Mouse (Mus musculus): ENCODE results near the gene Apol6.
"Not testable (repeated sequence)": the region's sequence is repeated elsewhere in the genome, so short reads cannot be mapped to it uniquely, and the experiment has no call there.

The Apol6 gene

GRCm38 (mm10) chr15:77034526-77034925 lies 10.0 kb upstream of the Apol6 start:
- peak; percentile 90 for DNase-seq

- DNase-seq = no peak
Observed at GRCm38 (mm10) chr15:77035643-77036042, 8.9 kb upstream of the Apol6 start.

- no peak for DNase-seq
Observed at GRCm38 (mm10) chr15:77036320-77036988, 8.1 kb upstream of the Apol6 start.

- no peak for DNase-seq
Observed at GRCm38 (mm10) chr15:77036989-77037277, 7.6 kb upstream of the Apol6 start.

GRCm38 (mm10) chr15:77037278-77038161 lies 7.0 kb upstream of the Apol6 start:
- DNase-seq = no peak

- DNase-seq = no peak
Observed at GRCm38 (mm10) chr15:77039211-77039700, 5.3 kb upstream of the Apol6 start.

- DNase-seq = no peak
Observed at GRCm38 (mm10) chr15:77040784-77041183, 3.7 kb upstream of the Apol6 start.

GRCm38 (mm10) chr15:77045609-77046008 lies 1.1 kb downstream of the Apol6 start:
- DNase-seq = no peak

- DNase-seq = no peak
Observed at GRCm38 (mm10) chr15:77050570-77050969, 6.0 kb downstream of the Apol6 start, which contains the start of gene Mb. Gene Mb, minus strand, starts transcription at chr15:77050670.

GRCm38 (mm10) chr15:77052176-77052575 lies 7.6 kb downstream of the Apol6 start:
- no peak for DNase-seq

GRCm38 (mm10) chr15:77053021-77053420 lies 8.5 kb downstream of the Apol6 start:
- DNase-seq = no peak

- no peak for DNase-seq
Observed at GRCm38 (mm10) chr15:77054611-77055175, 10.2 kb downstream of the Apol6 start.

- DNase-seq = no peak
Observed at GRCm38 (mm10) chr15:77056001-77056790, 11.7 kb downstream of the Apol6 start.

- DNase-seq = no peak
Observed at GRCm38 (mm10) chr15:77056791-77057051, 12.2 kb downstream of the Apol6 start.

- no peak for DNase-seq
Observed at GRCm38 (mm10) chr15:77058566-77058965, 14.0 kb downstream of the Apol6 start.

GRCm38 (mm10) chr15:77059416-77059815 lies 14.9 kb downstream of the Apol6 start:
- DNase-seq = not testable (repeated sequence)

GRCm38 (mm10) chr15:77062746-77063145 lies 18.2 kb downstream of the Apol6 start:
- DNase-seq = no peak

GRCm38 (mm10) chr15:77065259-77065852 lies 20.8 kb downstream of the Apol6 start:
- DNase-seq = no peak

- DNase-seq = no peak
Observed at GRCm38 (mm10) chr15:77066233-77066632, 21.7 kb downstream of the Apol6 start.

GRCm38 (mm10) chr15:77068439-77068861 lies 23.9 kb downstream of the Apol6 start:
- peak; percentile 23 for DNase-seq

- no peak for DNase-seq
Observed at GRCm38 (mm10) chr15:77069019-77069418, 24.5 kb downstream of the Apol6 start.

GRCm38 (mm10) chr15:77070745-77071268 lies 26.3 kb downstream of the Apol6 start:
- no peak for DNase-seq

Data from cerebellum, adult 9-10 months (tissue).